Mouse (Mus musculus) testis, adult 2 months (tissue): Measurements from ENCODE around the gene Plekha7.

Source experiments
- CTCF ChIP-seq: fragments of 200-500 bp; IDR thresholded peaks from 2 replicates; pipeline ENCODE4 v1.5.1; 2012; ENCODE audit warnings: low read depth, mild to moderate bottlenecking, inconsistent platforms, low read length, moderate library complexity; ENCODE audit not compliant: control insufficient read depth, insufficient read depth, insufficient replicate concordance
- POLR2A ChIP-seq: fragments of 200-500 bp; IDR thresholded peaks from 2 replicates; pipeline ENCODE4 v1.6.1; 2012; ENCODE audit warnings: low read depth, mild to moderate bottlenecking, inconsistent platforms, low read length, moderate library complexity; ENCODE audit not compliant: control insufficient read depth

DNA sequence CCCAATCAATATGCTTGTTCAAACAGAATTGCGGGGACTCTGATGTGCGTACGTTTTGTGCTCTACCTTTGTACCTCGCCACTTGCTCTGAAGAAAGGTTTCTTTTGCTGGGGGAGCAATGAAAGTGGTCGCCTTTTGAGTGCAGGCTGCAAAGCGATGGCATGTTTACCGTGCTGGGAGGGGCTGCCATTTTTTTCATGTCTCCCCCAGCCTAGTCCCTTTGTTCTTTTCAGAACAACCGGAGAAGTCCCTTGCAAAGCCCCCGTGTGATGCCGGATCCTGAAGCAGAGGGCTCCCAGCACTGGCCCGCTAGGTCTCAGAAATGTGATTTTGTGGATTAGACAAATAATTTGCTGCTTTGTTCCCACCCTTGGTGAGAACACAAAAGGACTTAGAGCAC, 187.0 kb downstream of the Plekha7 start:
- TF ChIP-seq CTCF (no peak), POLR2A (no peak)
